In genomic region chr17:26595448-26596167, GRCm38 (mm10) we compare ENCODE assay signal across 8 mouse cellular contexts. TPM values are rescaled to one million over a fixed set of nuclear protein-coding genes. Genes with fewer than 3 reads are reported as not detected.
DNase-seq lines count a peak whose midpoint lies in the region; ATAC-seq and TF ChIP-seq lines count a peak whose summit lies in the region.

No protein-coding gene starts in this region.

- TF ChIP-seq POLR2A in heart, adult 2 months (IDR thresholded peaks at IDR 0.05; ENCODE audit: insufficient read depth, low read depth, low read length) = 0 out of 2 replicates have a peak, but pooled peaks have one; percentile 9

- H3K27ac ChIP-seq in heart, adult 2 months = peak overlapping the region; percentile 95
- H3K27ac ChIP-seq in hindbrain, embryonic 15.5 days (replicated peaks) = peak overlapping the region; percentile 68

- intact Hi-C loops in heart, adult 2 months (cut with DNase I) = loop anchor here (1.0 to 2.0 kb wide), 5 partner anchors 11 to 87 kb away; no protein-coding TSS in a partner anchor

- no peaks in the 10 kb centered on the region for H3K9me3 ChIP-seq in hindbrain, embryonic 15.5 days

- ATAC-seq in activated CD4-positive, CD25-positive, alpha-beta regulatory T cell, adult 4 months = peak; percentile 51
- ATAC-seq in hindbrain, embryonic 15.5 days (ENCODE audit: low FRiP score, low read depth) = no peak

- DNase-seq in heart, adult 2 months = peak in 1 of 2 experiments; percentile 41
- no peak for DNase-seq in heart, adult 18-20 months
- peak; percentile 73 for DNase-seq in lung, postnatal 10 days
- DNase-seq in left cerebral cortex, adult 8-10 months (ENCODE audit: low spot score in 2 of 2) = no peak
- no peak for DNase-seq in urinary bladder, postnatal 36 days (ENCODE audit: low spot score in 2 of 2)
- DNase-seq in layer of hippocampus, postnatal 36 days = no peak

- WGBS in heart, adult 2 months = 4% methylated on average over 7 of the region's 7 CpGs
- WGBS in hindbrain, embryonic 15.5 days = 56% methylated on average over 7 of the region's 7 CpGs

- peaks cover 28% of the 10 kb centered on the region for H3K4me1 ChIP-seq in heart, adult 2 months (ENCODE audit: control insufficient read depth, insufficient read depth, low read length)
- peaks cover 26% of the 10 kb centered on the region for H3K4me1 ChIP-seq in hindbrain, embryonic 15.5 days (replicated peaks)

- H3K4me3 ChIP-seq in heart, adult 2 months = peak overlapping the region; percentile 8; the same call in 1 of the 2 replicates
- no peak overlapping the region for H3K4me3 ChIP-seq in hindbrain, embryonic 15.5 days

- no peaks in the 10 kb centered on the region for H3K27me3 ChIP-seq in heart, adult 2 months (ENCODE audit: control insufficient read depth, insufficient read depth, low read length)
- H3K27me3 ChIP-seq in hindbrain, embryonic 15.5 days = no peaks in the 10 kb centered on the region

- no peak for TF ChIP-seq CTCF in heart, adult 2 months (IDR thresholded peaks at IDR 0.05)

- 0 out of 2 replicates have a peak overlapping the region, but pooled peaks have one; percentile 2 for H3K4me2 ChIP-seq in hindbrain, embryonic 15.5 days

- H3K36me3 ChIP-seq in heart, adult 2 months (ENCODE audit: control insufficient read depth, insufficient read depth, low read length) = peaks cover 6% of the 10 kb centered on the region; the same call in 1 of the 2 replicates
- peaks cover 3% of the 10 kb centered on the region; the same call in 1 of the 2 replicates for H3K36me3 ChIP-seq in hindbrain, embryonic 15.5 days

- TF ChIP-seq EP300 in heart, adult 2 months (IDR thresholded peaks at IDR 0.05; ENCODE audit: insufficient read depth, low read depth, low read length) = 0 out of 2 replicates have a peak, but pooled peaks have one; percentile 37

- H3K79me2 ChIP-seq in heart, adult 2 months (replicated peaks; ENCODE audit: control insufficient read depth, insufficient read depth, low read length) = no peaks in the 10 kb centered on the region

- H3K9ac ChIP-seq in heart, adult 2 months (ENCODE audit: low read depth, low read length) = peak overlapping the region; percentile 62
- no peak overlapping the region for H3K9ac ChIP-seq in hindbrain, embryonic 15.5 days

RNA-seq across cellular contexts. Expression of gene Dusp1, which starts 33.7 kb away (rescaled TPM):
- 10 to 100 TPM; 61.4 to 71.3 TPM for total RNA-seq in heart, adult 2 months (2021)
- polyA plus RNA-seq in heart, adult 2 months (2012; rRNA removed) = 122 and 171 TPM in 2 replicates
- 10 to 100 TPM; 50.3 to 57.1 TPM for total RNA-seq in heart, adult 18-20 months (2021)
- 10 to 100 TPM; 25.1 to 28.8 TPM for polyA plus RNA-seq in activated CD4-positive, CD25-positive, alpha-beta regulatory T cell, adult 4 months (2017; shearing (Covaris generic))
- polyA plus RNA-seq in hindbrain, embryonic 15.5 days (2015; fragmentation: Nextera tagmentation; extraction: Ambion mirVana) = 27.7 and 34.6 TPM in 2 replicates
- total RNA-seq in left cerebral cortex, adult 8-10 months (2022) = 10 to 100 TPM; 21.6 to 50.5 (median 28.7) TPM
- total RNA-seq in layer of hippocampus, postnatal 36 days (2021) = 10 to 100 TPM; 17.1 to 19.3 TPM

RNA-seq across cellular contexts. Expression of gene Ergic1, which starts 34.3 kb away (rescaled TPM):
- total RNA-seq in heart, adult 2 months (2021) = 10 to 100 TPM; 53.6 to 59.4 TPM
- 64.4 and 84.3 TPM in 2 replicates for polyA plus RNA-seq in heart, adult 2 months (2012; rRNA removed)
- 10 to 100 TPM; 50.4 to 56.6 TPM for total RNA-seq in heart, adult 18-20 months (2021)
- 10 to 100 TPM; 39.5 to 45.7 TPM for polyA plus RNA-seq in activated CD4-positive, CD25-positive, alpha-beta regulatory T cell, adult 4 months (2017; shearing (Covaris generic))
- 91.3 and 97.3 TPM in 2 replicates for polyA plus RNA-seq in hindbrain, embryonic 15.5 days (2015; fragmentation: Nextera tagmentation; extraction: Ambion mirVana)
- total RNA-seq in left cerebral cortex, adult 8-10 months (2022) = 100 to 1,000 TPM; 131 to 191 (median 161) TPM
- 100 to 1,000 TPM; 115 to 119 TPM for total RNA-seq in layer of hippocampus, postnatal 36 days (2021)
